Mouse (Mus musculus): ENCODE results near the gene Fgfr2. TPM values are rescaled to one million over a fixed set of nuclear protein-coding genes. Genes with fewer than 3 reads are reported as not detected.

The Fgfr2 gene
- polyA plus RNA-seq, 1 experiment: 1.7 TPM

GRCm38 (mm10) chr7:130922981-130923731, 2200.0 kb downstream of the Fgfr2 start:
- H3K79me2 ChIP-seq (ENCODE audit: control insufficient read depth, insufficient read depth): no peaks in the 10 kb centered on the region
- TF ChIP-seq MAX (IDR thresholded peaks at IDR 0.05): no peak
- no peak for TF ChIP-seq MYOD1 (IDR thresholded peaks at IDR 0.05; ENCODE audit: control insufficient read depth, insufficient read length, low read depth)
- no peak for TF ChIP-seq FOSL1 (IDR thresholded peaks at IDR 0.05; ENCODE audit: insufficient read depth, low read length, poor library complexity, severe bottlenecking)
- TF ChIP-seq MYOG (IDR thresholded peaks at IDR 0.05; ENCODE audit: control insufficient read depth, extremely low read depth, insufficient read length): no peak
- no peak for TF ChIP-seq CTCF (IDR thresholded peaks at IDR 0.05; ENCODE audit: control insufficient read depth, insufficient read depth, insufficient read length)
- no peak for TF ChIP-seq USF1 (IDR thresholded peaks at IDR 0.05; ENCODE audit: low read depth)
- TF ChIP-seq CEBPB (IDR thresholded peaks at IDR 0.05; ENCODE audit: low read depth): no peak
- no peak overlapping the region for H3K4me3 ChIP-seq (ENCODE audit: insufficient read depth, poor library complexity, severe bottlenecking)
- H3K36me3 ChIP-seq (ENCODE audit: control insufficient read depth, insufficient read depth): no peaks in the 10 kb centered on the region
- H3ac ChIP-seq (ENCODE audit: control insufficient read depth, insufficient read length, low read depth): no peak overlapping the region
- H3K79me3 ChIP-seq (ENCODE audit: low read depth): no peaks in the 10 kb centered on the region
- no peaks in the 10 kb centered on the region for H3K27me3 ChIP-seq (ENCODE audit: control insufficient read depth, insufficient read depth, insufficient read length)

- TF ChIP-seq FOSL1 (IDR thresholded peaks at IDR 0.05; ENCODE audit: insufficient read depth, low read length, poor library complexity, severe bottlenecking) (no peak), MYOD1 (IDR thresholded peaks at IDR 0.05; ENCODE audit: control insufficient read depth, insufficient read length, low read depth) (no peak), USF1 (IDR thresholded peaks at IDR 0.05; ENCODE audit: low read depth) (no peak), MYOG (IDR thresholded peaks at IDR 0.05; ENCODE audit: control insufficient read depth, extremely low read depth, insufficient read length) (no peak), CEBPB (IDR thresholded peaks at IDR 0.05; ENCODE audit: low read depth) (no peak)
- peaks cover 2% of the 10 kb centered on the region for H3K36me3 ChIP-seq (ENCODE audit: control insufficient read depth, insufficient read depth)
- no peak overlapping the region for H3K4me3 ChIP-seq (ENCODE audit: insufficient read depth, poor library complexity, severe bottlenecking)
- H3K79me3 ChIP-seq (ENCODE audit: low read depth): no peaks in the 10 kb centered on the region
- H3K79me2 ChIP-seq (ENCODE audit: control insufficient read depth, insufficient read depth): no peaks in the 10 kb centered on the region
- no peak overlapping the region for H3ac ChIP-seq (ENCODE audit: control insufficient read depth, insufficient read length, low read depth)
- no peaks in the 10 kb centered on the region for H3K27me3 ChIP-seq (ENCODE audit: control insufficient read depth, insufficient read depth, insufficient read length)
Measured at GRCm38 (mm10) chr7:130918260-130918659, 2204.9 kb downstream of the Fgfr2 start.

- no peak overlapping the region for H3K4me3 ChIP-seq (ENCODE audit: insufficient read depth, poor library complexity, severe bottlenecking)
- H3K27me3 ChIP-seq (ENCODE audit: control insufficient read depth, insufficient read depth, insufficient read length): no peaks in the 10 kb centered on the region
- TF ChIP-seq MYOD1 (IDR thresholded peaks at IDR 0.05; ENCODE audit: control insufficient read depth, insufficient read length, low read depth): no peak
- TF ChIP-seq USF1 (IDR thresholded peaks at IDR 0.05; ENCODE audit: low read depth): no peak
- TF ChIP-seq CTCF (IDR thresholded peaks at IDR 0.05; ENCODE audit: control insufficient read depth, insufficient read depth, insufficient read length): no peak
- no peak for TF ChIP-seq MAX (IDR thresholded peaks at IDR 0.05)
- TF ChIP-seq MYOG (IDR thresholded peaks at IDR 0.05; ENCODE audit: control insufficient read depth, extremely low read depth, insufficient read length): no peak
- no peak for TF ChIP-seq CEBPB (IDR thresholded peaks at IDR 0.05; ENCODE audit: low read depth)
- TF ChIP-seq FOSL1 (IDR thresholded peaks at IDR 0.05; ENCODE audit: insufficient read depth, low read length, poor library complexity, severe bottlenecking): no peak
- no peaks in the 10 kb centered on the region for H3K79me2 ChIP-seq (ENCODE audit: control insufficient read depth, insufficient read depth)
- H3ac ChIP-seq (ENCODE audit: control insufficient read depth, insufficient read length, low read depth): no peak overlapping the region
- peaks cover 6% of the 10 kb centered on the region for H3K36me3 ChIP-seq (ENCODE audit: control insufficient read depth, insufficient read depth)
- H3K79me3 ChIP-seq (ENCODE audit: low read depth): no peaks in the 10 kb centered on the region
Measured at GRCm38 (mm10) chr7:130914693-130915363, 2208.3 kb downstream of the Fgfr2 start.

- Histone ChIP-seq H3ac (ENCODE audit: control insufficient read depth, insufficient read length, low read depth) (no peak overlapping the region), H3K4me3 (ENCODE audit: insufficient read depth, poor library complexity, severe bottlenecking) (no peak overlapping the region), H3K27me3 (ENCODE audit: control insufficient read depth, insufficient read depth, insufficient read length) (no peaks in the 10 kb centered on the region), H3K79me3 (ENCODE audit: low read depth) (no peaks in the 10 kb centered on the region), H3K36me3 (ENCODE audit: control insufficient read depth, insufficient read depth) (peaks cover 11% of the 10 kb centered on the region), H3K79me2 (ENCODE audit: control insufficient read depth, insufficient read depth) (no peaks in the 10 kb centered on the region)
- TF ChIP-seq CEBPB (IDR thresholded peaks at IDR 0.05; ENCODE audit: low read depth) (no peak), USF1 (IDR thresholded peaks at IDR 0.05; ENCODE audit: low read depth) (no peak), MYOG (IDR thresholded peaks at IDR 0.05; ENCODE audit: control insufficient read depth, extremely low read depth, insufficient read length) (no peak), CTCF (IDR thresholded peaks at IDR 0.05; ENCODE audit: control insufficient read depth, insufficient read depth, insufficient read length) (no peak), MAX (IDR thresholded peaks at IDR 0.05) (no peak), MYOD1 (IDR thresholded peaks at IDR 0.05; ENCODE audit: control insufficient read depth, insufficient read length, low read depth) (no peak), FOSL1 (IDR thresholded peaks at IDR 0.05; ENCODE audit: insufficient read depth, low read length, poor library complexity, severe bottlenecking) (no peak)
Measured at GRCm38 (mm10) chr7:130910841-130911240, 2212.3 kb downstream of the Fgfr2 start.

- no peak overlapping the region for H3ac ChIP-seq (ENCODE audit: control insufficient read depth, insufficient read length, low read depth)
Measured at GRCm38 (mm10) chr7:130904571-130905365, 2218.4 kb downstream of the Fgfr2 start.

More at GRCm38 (mm10) chr7:130904571-130905365, 2218.4 kb downstream of the Fgfr2 start:
- Histone ChIP-seq H3K4me3 (ENCODE audit: insufficient read depth, poor library complexity, severe bottlenecking) (no peak overlapping the region), H3K79me3 (ENCODE audit: low read depth) (no peaks in the 10 kb centered on the region), H3K79me2 (ENCODE audit: control insufficient read depth, insufficient read depth) (no peaks in the 10 kb centered on the region), H3K36me3 (ENCODE audit: control insufficient read depth, insufficient read depth) (peaks cover 37% of the 10 kb centered on the region), H3K27me3 (ENCODE audit: control insufficient read depth, insufficient read depth, insufficient read length) (no peaks in the 10 kb centered on the region)
- TF ChIP-seq MAX (IDR thresholded peaks at IDR 0.05) (no peak), USF1 (IDR thresholded peaks at IDR 0.05; ENCODE audit: low read depth) (no peak), FOSL1 (IDR thresholded peaks at IDR 0.05; ENCODE audit: insufficient read depth, low read length, poor library complexity, severe bottlenecking) (no peak), MYOD1 (IDR thresholded peaks at IDR 0.05; ENCODE audit: control insufficient read depth, insufficient read length, low read depth) (no peak), CEBPB (IDR thresholded peaks at IDR 0.05; ENCODE audit: low read depth) (no peak), CTCF (IDR thresholded peaks at IDR 0.05; ENCODE audit: control insufficient read depth, insufficient read depth, insufficient read length) (no peak), MYOG (IDR thresholded peaks at IDR 0.05; ENCODE audit: control insufficient read depth, extremely low read depth, insufficient read length) (no peak)
